ENCODE assay signal across 15 mouse cellular contexts in genomic region chr9:122372506-122372905, GRCm38 (mm10). TPM values are rescaled to one million over a fixed set of nuclear protein-coding genes. Genes with fewer than 3 reads are reported as not detected.
DNase-seq lines count a peak whose midpoint lies in the region; ATAC-seq lines count a peak whose summit lies in the region.
"Had no signal": no experiment of that assay in that cellular context is flagged by ENCODE, and none has a peak within 500 bp of the region (broad histone marks: within the 10 kb centered on the region; RNA-seq: fewer than 3 reads in every experiment).

No protein-coding gene starts in this region.

- H3K9ac ChIP-seq in kidney, embryonic 15.5 days: no peak overlapping the region
- H3K9ac ChIP-seq in embryonic facial prominence, embryonic 11.5 days (replicated peaks; ENCODE audit: low read length): no peak overlapping the region
- H3K9ac ChIP-seq: limb, embryonic 12.5 days had no signal

- intact Hi-C loops in left cerebral cortex, postnatal 14 days (cut with DNase I): no loop called here
- intact Hi-C loops in heart, postnatal 36 days (cut with DNase I): no loop called here

- H3K4me1 ChIP-seq in kidney, embryonic 15.5 days: 0 out of 2 replicates have a peak, but pooled peaks cover 4% of the 10 kb centered on the region
- no peaks in the 10 kb centered on the region for H3K4me1 ChIP-seq in embryonic facial prominence, embryonic 11.5 days (ENCODE audit: control insufficient read depth, insufficient read depth, low read length)

- H3K4me3 ChIP-seq in kidney, embryonic 15.5 days (replicated peaks): no peak overlapping the region
- no peak overlapping the region for H3K4me3 ChIP-seq in embryonic facial prominence, embryonic 11.5 days (ENCODE audit: low read depth, low read length)
- H3K4me3 ChIP-seq: limb, embryonic 12.5 days had no signal

- 21% methylated on average over 4 of the region's 4 CpGs for WGBS in kidney, embryonic 15.5 days
- WGBS in embryonic facial prominence, embryonic 11.5 days: 32% methylated on average over 4 of the region's 4 CpGs

- ATAC-seq in kidney, embryonic 15.5 days (replicated peaks; ENCODE audit: low FRiP score): no peak
- no peak for ATAC-seq in embryonic facial prominence, embryonic 11.5 days (replicated peaks; ENCODE audit: insufficient number of reproducible peaks, low FRiP score, low TSS enrichment, low read depth)
- ATAC-seq: intestine, embryonic 16.5 days; midbrain, embryonic 16.5 days had no signal

- H3K27me3 ChIP-seq in kidney, embryonic 15.5 days: no peaks in the 10 kb centered on the region
- no peaks in the 10 kb centered on the region for H3K27me3 ChIP-seq in embryonic facial prominence, embryonic 11.5 days (ENCODE audit: control insufficient read depth, insufficient read depth, low read length)
- H3K27me3 ChIP-seq: limb, embryonic 12.5 days had no signal

- no peaks in the 10 kb centered on the region for H3K9me3 ChIP-seq in kidney, embryonic 15.5 days (replicated peaks)
- no peaks in the 10 kb centered on the region for H3K9me3 ChIP-seq in embryonic facial prominence, embryonic 11.5 days (replicated peaks; ENCODE audit: control insufficient read depth, low read length)
- H3K9me3 ChIP-seq: limb, embryonic 12.5 days had no signal

- DNase-seq in kidney, postnatal 10 days: peak; percentile 26
- DNase-seq in lung, postnatal 10 days: peak; percentile 55
- no peak for DNase-seq in lung, postnatal 25 days (ENCODE audit: low spot score)
- DNase-seq in embryonic facial prominence, embryonic 11.5 days (ENCODE audit: low spot score): peak; percentile 31
- DNase-seq in mesoderm, embryonic 11.5 days (ENCODE audit: low read depth, low spot score): peak; percentile 24
- DNase-seq in left cerebral cortex, postnatal 14 days (ENCODE audit: low spot score in 2 of 2): no peak
- no peak for DNase-seq in heart, postnatal 36 days
- DNase-seq: cerebellum, adult 18-20 months; gastrocnemius, postnatal 14 days; thymus, adult 18-20 months had no signal

- H3K27ac ChIP-seq in kidney, embryonic 15.5 days: no peak overlapping the region
- H3K27ac ChIP-seq in embryonic facial prominence, embryonic 11.5 days (replicated peaks; ENCODE audit: low read depth, low read length): no peak overlapping the region
- H3K27ac ChIP-seq: limb, embryonic 12.5 days had no signal

- 0 out of 2 replicates have a peak, but pooled peaks cover 4% of the 10 kb centered on the region for H3K36me3 ChIP-seq in kidney, embryonic 15.5 days
- H3K36me3 ChIP-seq in embryonic facial prominence, embryonic 11.5 days (replicated peaks; ENCODE audit: control insufficient read depth, insufficient read depth, low read depth, low read length): no peaks in the 10 kb centered on the region

- H3K4me2 ChIP-seq in kidney, embryonic 15.5 days: no peak overlapping the region
- H3K4me2 ChIP-seq in embryonic facial prominence, embryonic 11.5 days (ENCODE audit: low read depth, low read length): no peak overlapping the region
- H3K4me2 ChIP-seq: heart, embryonic 11.5 days; limb, embryonic 12.5 days had no signal

RNA-seq across cellular contexts. Expression of gene Abhd5, which starts 21.1 kb away (rescaled TPM):
- 20.9 and 27.4 TPM in 2 replicates for polyA plus RNA-seq in kidney, embryonic 15.5 days (2015; fragmentation: Nextera tagmentation; extraction: Ambion mirVana)
- polyA plus RNA-seq in embryonic facial prominence, embryonic 11.5 days (2014; fragmentation: Nextera tagmentation; extraction: Ambion mirVana): 28.9 and 29.2 TPM in 2 replicates
- total RNA-seq in left cerebral cortex, postnatal 14 days (2021): 10 to 100 TPM; 28.4 to 30.3 TPM
- 10 to 100 TPM; 57.9 to 67.5 TPM for total RNA-seq in heart, postnatal 36 days (2021)

Comparison
In these comparisons a context has a peak if more than half of its experiments do, and no peak if none do; other contexts are left out.
1. DNase-seq: peak in kidney, postnatal 10 days (single experiment), lung, postnatal 10 days (single experiment), embryonic facial prominence, embryonic 11.5 days (single experiment) and mesoderm, embryonic 11.5 days (single experiment); none in lung, postnatal 25 days (single experiment), left cerebral cortex, postnatal 14 days (0 of 2) and heart, postnatal 36 days (0 of 2).